Mouse (Mus musculus): Measurements from ENCODE around the gene Usp9y. TPM values are rescaled to one million over a fixed set of nuclear protein-coding genes. Genes with fewer than 3 reads are reported as not detected.

The Usp9y gene
- polyA plus RNA-seq (2014; fragmentation: Illumina TruSeq; extraction: RNeasy Lipid Tissue Mini Kit (QIAGEN cat#74804); ENCODE audit: low read depth, low replicate concordance): not detected

GRCm38 (mm10) chrY:1459682-1460081, at the start of gene Usp9y:
Gene Usp9y, minus strand, starts transcription at chrY:1459782.

GRCm38 (mm10) chrY:1286171-1286795, 173.3 kb downstream of the Usp9y start, which contains the start of gene Ddx3y:
Gene Ddx3y, minus strand, starts transcription at chrY:1286629.

Other genes with a start within 250 kb of the Usp9y start
- not detected for gene Uty, start 214.0 kb downstream of the Usp9y start, polyA plus RNA-seq (2014; fragmentation: Illumina TruSeq; extraction: RNeasy Lipid Tissue Mini Kit (QIAGEN cat#74804); ENCODE audit: low read depth, low replicate concordance)
- gene Ddx3y, start 173.2 kb downstream of the Usp9y start, polyA plus RNA-seq (2014; fragmentation: Illumina TruSeq; extraction: RNeasy Lipid Tissue Mini Kit (QIAGEN cat#74804); ENCODE audit: low read depth, low replicate concordance): not detected